Mouse (Mus musculus): ENCODE results near the gene Csmd2. TPM values are rescaled to one million over a fixed set of nuclear protein-coding genes. Genes with fewer than 3 reads are reported as not detected.
A peak's percentile ranks its signal among the peaks of the same experiment; 100 is the strongest.

The Csmd2 gene
- polyA plus RNA-seq, 1 experiment from 2014 or later: 12.7 TPM

GRCm38 (mm10) chr4:127987270-127987669 lies 387 bp upstream of the Csmd2 start:
- H3K4me3 ChIP-seq (replicated peaks): peak overlapping the region; percentile 72
- no peaks in the 10 kb centered on the region for H3K36me3 ChIP-seq
- H3K9me3 ChIP-seq (replicated peaks): no peaks in the 10 kb centered on the region
- H3K4me1 ChIP-seq: peaks cover 46% of the 10 kb centered on the region
- under 1% methylated on average over 10 of the region's 10 CpGs for WGBS
- H3K27me3 ChIP-seq (replicated peaks): peaks cover 6% of the 10 kb centered on the region; the same call in 1 of the 2 replicates
- ATAC-seq (ENCODE audit: low FRiP score): no peak
- peak overlapping the region; percentile 90 for H3K27ac ChIP-seq (replicated peaks)
- peak overlapping the region; percentile 79 for H3K9ac ChIP-seq (replicated peaks)
- peak overlapping the region; percentile 67 for H3K4me2 ChIP-seq

- ATAC-seq (ENCODE audit: low FRiP score): peak; percentile 6
- 1% methylated on average over 38 of the region's 39 CpGs for WGBS
- Histone ChIP-seq H3K9me3 (replicated peaks) (no peaks in the 10 kb centered on the region), H3K27me3 (replicated peaks) (peaks cover 6% of the 10 kb centered on the region; the same call in 1 of the 2 replicates), H3K4me1 (peaks cover 52% of the 10 kb centered on the region), H3K4me2 (peak overlapping the region; percentile 67), H3K4me3 (replicated peaks) (peak overlapping the region; percentile 72), H3K27ac (replicated peaks) (peak overlapping the region; percentile 90), H3K9ac (replicated peaks) (peak overlapping the region; percentile 79), H3K36me3 (no peaks in the 10 kb centered on the region)
Observed at GRCm38 (mm10) chr4:127988526-127989180, 996 bp downstream of the Csmd2 start.

DNA sequence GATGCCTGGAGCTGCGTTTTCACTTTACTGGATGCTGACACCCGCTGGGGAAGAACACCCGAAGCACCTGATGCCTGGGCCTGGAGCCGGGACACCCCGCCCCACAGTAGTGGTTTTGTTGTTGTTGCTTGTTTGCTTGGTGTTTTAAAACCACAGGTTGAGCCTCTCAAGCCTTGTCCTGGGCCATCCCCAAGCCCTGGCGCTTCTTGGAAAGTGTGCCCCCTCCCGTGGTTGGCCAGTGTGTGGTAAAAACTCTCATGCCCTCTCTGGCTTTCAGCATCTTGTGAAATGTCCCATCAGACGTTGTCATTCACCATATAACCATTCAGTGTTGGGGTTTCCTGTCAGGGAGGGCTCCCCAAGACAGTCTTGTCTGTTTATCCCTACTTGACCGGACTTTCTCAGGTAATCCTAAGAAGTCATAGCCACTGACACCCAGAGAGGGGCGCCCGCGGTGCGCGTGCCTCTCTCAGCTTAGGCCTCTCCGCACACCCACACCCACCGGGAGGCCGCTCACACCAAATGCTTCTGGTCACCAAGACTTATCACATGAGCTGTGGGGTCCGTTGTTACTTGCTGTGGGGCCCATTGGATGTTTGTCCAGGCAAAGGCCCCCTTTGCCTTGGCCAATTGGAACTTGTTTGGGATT lies 1.8 kb downstream of the Csmd2 start:
- peak overlapping the region; percentile 79 for H3K9ac ChIP-seq (replicated peaks)
- H3K4me1 ChIP-seq: peaks cover 52% of the 10 kb centered on the region
- peaks cover 6% of the 10 kb centered on the region; the same call in 1 of the 2 replicates for H3K27me3 ChIP-seq (replicated peaks)
- H3K36me3 ChIP-seq: no peaks in the 10 kb centered on the region
- peak overlapping the region; percentile 72 for H3K4me3 ChIP-seq (replicated peaks)
- peak overlapping the region; percentile 67 for H3K4me2 ChIP-seq
- 13% methylated on average over 18 of the region's 18 CpGs for WGBS
- no peaks in the 10 kb centered on the region for H3K9me3 ChIP-seq (replicated peaks)
- ATAC-seq (ENCODE audit: low FRiP score): peak; percentile 45; the same call in 1 of the 2 replicates
- H3K27ac ChIP-seq (replicated peaks): peak overlapping the region; percentile 90

DNA sequence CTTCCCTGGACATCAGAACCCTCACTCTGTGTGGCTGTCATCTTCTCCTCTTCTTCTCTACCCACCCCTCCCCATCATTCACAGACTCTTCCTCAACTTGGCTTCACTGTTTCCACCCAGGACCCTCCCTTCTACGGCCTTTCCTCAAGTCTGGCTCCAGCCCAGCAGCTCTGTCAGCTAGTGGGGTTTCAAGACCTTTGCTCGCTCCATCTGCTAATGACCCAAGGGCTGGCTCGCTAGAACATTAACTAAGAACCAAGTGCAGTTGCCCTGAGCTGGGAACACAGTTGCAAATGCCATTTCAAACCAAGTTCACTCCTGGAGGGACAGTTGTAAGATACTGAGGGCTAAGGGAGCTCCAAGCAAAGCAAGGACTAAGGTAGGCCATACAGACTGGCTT lies 11.6 kb downstream of the Csmd2 start:
- Histone ChIP-seq H3K9me3 (replicated peaks) (no peaks in the 10 kb centered on the region), H3K36me3 (no peaks in the 10 kb centered on the region), H3K4me1 (peaks cover 8% of the 10 kb centered on the region; the same call in 1 of the 2 replicates), H3K9ac (replicated peaks) (no peak overlapping the region), H3K27ac (replicated peaks) (no peak overlapping the region), H3K27me3 (replicated peaks) (no peaks in the 10 kb centered on the region), H3K4me2 (no peak overlapping the region), H3K4me3 (replicated peaks) (no peak overlapping the region)
- ATAC-seq (ENCODE audit: low FRiP score): no peak
- 82% methylated on average over 3 of the region's 3 CpGs for WGBS

DNA sequence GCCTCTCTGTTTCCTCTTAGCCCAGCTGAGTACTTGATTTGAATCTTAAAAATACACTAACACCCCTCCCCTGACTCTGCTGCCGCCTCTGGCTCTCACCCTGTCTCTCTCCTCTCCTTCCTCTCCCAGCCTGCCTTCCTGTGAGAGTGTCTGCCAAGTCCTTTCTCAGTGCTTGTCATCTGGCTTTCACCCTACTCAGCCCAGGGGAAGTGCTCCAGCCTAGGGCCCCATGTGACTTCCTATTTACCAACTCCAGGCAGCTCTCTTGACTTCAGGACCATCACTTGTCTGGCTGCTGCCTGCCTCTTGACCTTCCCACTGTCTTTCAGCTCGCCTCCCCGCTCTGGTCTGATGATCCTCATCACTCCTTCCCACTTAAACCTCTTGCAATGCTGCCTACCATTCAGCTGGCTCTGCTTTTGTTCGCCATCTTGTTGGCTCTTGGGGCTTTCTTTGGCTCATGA lies 15.0 kb downstream of the Csmd2 start:
- Histone ChIP-seq H3K27ac (replicated peaks) (no peak overlapping the region), H3K27me3 (replicated peaks) (no peaks in the 10 kb centered on the region), H3K9me3 (replicated peaks) (no peaks in the 10 kb centered on the region), H3K9ac (replicated peaks) (no peak overlapping the region), H3K4me1 (peaks cover 24% of the 10 kb centered on the region), H3K36me3 (no peaks in the 10 kb centered on the region), H3K4me2 (no peak overlapping the region), H3K4me3 (replicated peaks) (no peak overlapping the region)
- 70% methylated on average over 4 of the region's 4 CpGs for WGBS
- ATAC-seq (ENCODE audit: low FRiP score): peak; percentile 50; the same call in 1 of the 2 replicates

DNA sequence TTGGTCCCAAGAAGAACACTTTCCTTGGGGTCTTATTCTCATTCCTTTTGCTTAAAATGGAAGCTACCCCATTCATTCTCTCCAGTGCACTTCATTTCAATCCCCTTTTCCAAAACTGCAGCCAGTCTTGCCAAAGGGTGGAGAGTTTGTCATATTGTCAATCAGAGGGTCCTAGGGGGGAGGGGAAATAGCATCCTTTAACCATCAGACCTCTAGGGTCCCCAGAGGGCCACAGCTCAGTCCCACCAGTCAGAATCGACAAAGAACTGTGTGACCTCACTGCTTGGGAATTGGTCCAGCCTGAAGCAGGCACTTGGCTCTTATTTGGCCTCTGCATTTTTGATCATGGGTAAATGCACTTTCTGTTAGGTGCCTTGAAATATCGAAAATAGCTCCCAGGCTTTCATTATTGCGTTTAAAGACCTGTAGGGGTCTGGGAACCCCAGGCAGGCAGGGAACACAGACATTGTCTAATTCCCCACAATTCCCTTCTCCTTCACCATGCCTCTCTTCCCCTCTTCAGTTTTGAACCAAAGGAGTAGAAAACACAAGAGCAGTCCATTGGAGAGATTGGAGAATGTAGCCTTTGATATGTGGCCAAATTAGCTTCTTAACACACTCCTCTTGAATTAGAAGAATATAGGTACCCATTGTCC lies 17.3 kb downstream of the Csmd2 start:
- no peak overlapping the region for H3K4me3 ChIP-seq (replicated peaks)
- ATAC-seq (ENCODE audit: low FRiP score): no peak
- WGBS: 76% methylated on average over 3 of the region's 3 CpGs

GRCm38 (mm10) chr4:128019465-128019864 lies 31.8 kb downstream of the Csmd2 start:
- Histone ChIP-seq H3K9ac (replicated peaks) (no peak overlapping the region), H3K4me3 (replicated peaks) (no peak overlapping the region), H3K27ac (replicated peaks) (no peak overlapping the region), H3K4me1 (peaks cover 3% of the 10 kb centered on the region; the same call in 1 of the 2 replicates), H3K27me3 (replicated peaks) (no peaks in the 10 kb centered on the region), H3K9me3 (replicated peaks) (no peaks in the 10 kb centered on the region), H3K4me2 (no peak overlapping the region), H3K36me3 (no peaks in the 10 kb centered on the region)
- ATAC-seq (ENCODE audit: low FRiP score): no peak
- 70% methylated on average over 2 of the region's 2 CpGs for WGBS

More for the DNA sequence above, 17.3 kb downstream of the Csmd2 start:
- Histone ChIP-seq H3K9ac (replicated peaks) (no peak overlapping the region), H3K27ac (replicated peaks) (no peak overlapping the region), H3K4me2 (no peak overlapping the region), H3K27me3 (replicated peaks) (no peaks in the 10 kb centered on the region), H3K4me1 (peaks cover 20% of the 10 kb centered on the region), H3K9me3 (replicated peaks) (no peaks in the 10 kb centered on the region), H3K36me3 (no peaks in the 10 kb centered on the region)

GRCm38 (mm10) chr4:128028294-128028693 lies 40.6 kb downstream of the Csmd2 start:
- Histone ChIP-seq H3K27me3 (replicated peaks) (no peaks in the 10 kb centered on the region), H3K4me3 (replicated peaks) (no peak overlapping the region), H3K4me2 (no peak overlapping the region), H3K9me3 (replicated peaks) (no peaks in the 10 kb centered on the region), H3K9ac (replicated peaks) (no peak overlapping the region), H3K36me3 (no peaks in the 10 kb centered on the region), H3K4me1 (no peaks in the 10 kb centered on the region), H3K27ac (replicated peaks) (no peak overlapping the region)
- WGBS: 55% methylated on average over 1 of the region's 1 CpGs
- ATAC-seq (ENCODE audit: low FRiP score): no peak

DNA sequence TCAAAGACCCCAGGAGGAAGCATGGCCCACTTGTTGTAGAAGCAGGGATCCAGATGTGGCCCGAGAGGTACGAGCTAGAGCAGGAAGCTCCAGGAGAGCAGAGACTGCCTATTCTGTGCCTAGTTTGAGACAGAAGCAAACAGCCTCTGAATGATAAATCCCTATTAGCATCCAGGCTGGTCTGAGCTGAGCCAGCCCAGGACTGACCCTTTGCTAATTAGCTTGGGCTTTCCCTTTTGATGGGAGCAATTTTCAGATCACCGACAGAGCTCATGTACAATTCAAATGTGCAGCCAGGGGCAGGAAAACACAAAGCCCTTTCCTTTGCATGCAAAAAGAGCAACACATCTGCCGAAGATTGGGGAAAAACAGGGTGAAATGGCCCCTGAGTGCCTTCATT lies 54.2 kb downstream of the Csmd2 start:
- Histone ChIP-seq H3K4me1 (peaks cover 22% of the 10 kb centered on the region), H3K36me3 (no peaks in the 10 kb centered on the region), H3K4me2 (no peak overlapping the region), H3K9me3 (replicated peaks) (no peaks in the 10 kb centered on the region), H3K4me3 (replicated peaks) (no peak overlapping the region), H3K9ac (replicated peaks) (no peak overlapping the region), H3K27me3 (replicated peaks) (no peaks in the 10 kb centered on the region), H3K27ac (replicated peaks) (0 out of 2 replicates have a peak overlapping the region, but pooled peaks have one; percentile 1)
- no peak for ATAC-seq (ENCODE audit: low FRiP score)
- WGBS: 37% methylated on average over 4 of the region's 4 CpGs

DNA sequence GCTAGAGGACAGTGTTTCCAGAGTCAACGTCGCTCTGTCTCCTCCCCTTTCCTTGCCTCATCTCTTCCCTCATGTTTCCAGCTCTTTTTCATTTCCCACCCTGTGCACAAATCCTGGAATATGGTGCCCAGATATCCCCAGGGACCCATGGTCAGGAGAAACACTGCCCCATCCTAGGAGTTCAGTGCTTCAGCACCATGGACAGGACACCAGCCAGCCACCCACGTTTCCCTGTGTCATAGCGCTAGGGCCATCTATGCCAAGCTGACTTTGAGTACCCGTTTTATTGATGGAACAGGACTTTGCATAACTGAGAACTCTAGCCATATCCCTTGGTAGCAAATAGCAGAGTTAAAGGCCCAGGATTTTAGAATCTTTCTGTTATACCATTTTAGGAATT lies 55.0 kb downstream of the Csmd2 start:
- no peak for ATAC-seq (ENCODE audit: low FRiP score)
- Histone ChIP-seq H3K27ac (replicated peaks) (no peak overlapping the region), H3K27me3 (replicated peaks) (no peaks in the 10 kb centered on the region), H3K36me3 (no peaks in the 10 kb centered on the region), H3K4me1 (peaks cover 22% of the 10 kb centered on the region), H3K9me3 (replicated peaks) (no peaks in the 10 kb centered on the region), H3K9ac (replicated peaks) (no peak overlapping the region), H3K4me3 (replicated peaks) (no peak overlapping the region), H3K4me2 (no peak overlapping the region)
- 34% methylated on average over 5 of the region's 5 CpGs for WGBS

GRCm38 (mm10) chr4:128048716-128049115 lies 61.1 kb downstream of the Csmd2 start:
- WGBS: 93% methylated on average over 1 of the region's 1 CpGs
- H3K27ac ChIP-seq (replicated peaks): no peak overlapping the region
- no peaks in the 10 kb centered on the region for H3K9me3 ChIP-seq (replicated peaks)
- no peak overlapping the region for H3K4me2 ChIP-seq
- ATAC-seq (ENCODE audit: low FRiP score): no peak
- no peaks in the 10 kb centered on the region for H3K36me3 ChIP-seq
- H3K4me3 ChIP-seq (replicated peaks): no peak overlapping the region
- 0 out of 2 replicates have a peak, but pooled peaks cover 3% of the 10 kb centered on the region for H3K4me1 ChIP-seq
- H3K9ac ChIP-seq (replicated peaks): no peak overlapping the region
- H3K27me3 ChIP-seq (replicated peaks): no peaks in the 10 kb centered on the region
